Mouse (Mus musculus) adrenal gland, adult 8-10 months (tissue): Measurements from ENCODE around the gene Akap1. TPM values are rescaled to one million over a fixed set of nuclear protein-coding genes. Genes with fewer than 3 reads are reported as not detected.
"Not testable (repeated sequence)": the region's sequence is repeated elsewhere in the genome, so short reads cannot be mapped to it uniquely, and the experiment has no call there.

ENCODE experiments used
- DNase-seq: peaks from one replicate; pipeline ENCODE4 v3.0.0; 2022
- total RNA-seq, 4 experiments: library from RNA; stranded (reverse); gene quantifications; 2 replicates each; pipeline ENCODE4 v1.2.4; 2022

Gene Akap1
- total RNA-seq = 100 to 1,000 TPM; 102 to 124 (median 117) TPM

DNA sequence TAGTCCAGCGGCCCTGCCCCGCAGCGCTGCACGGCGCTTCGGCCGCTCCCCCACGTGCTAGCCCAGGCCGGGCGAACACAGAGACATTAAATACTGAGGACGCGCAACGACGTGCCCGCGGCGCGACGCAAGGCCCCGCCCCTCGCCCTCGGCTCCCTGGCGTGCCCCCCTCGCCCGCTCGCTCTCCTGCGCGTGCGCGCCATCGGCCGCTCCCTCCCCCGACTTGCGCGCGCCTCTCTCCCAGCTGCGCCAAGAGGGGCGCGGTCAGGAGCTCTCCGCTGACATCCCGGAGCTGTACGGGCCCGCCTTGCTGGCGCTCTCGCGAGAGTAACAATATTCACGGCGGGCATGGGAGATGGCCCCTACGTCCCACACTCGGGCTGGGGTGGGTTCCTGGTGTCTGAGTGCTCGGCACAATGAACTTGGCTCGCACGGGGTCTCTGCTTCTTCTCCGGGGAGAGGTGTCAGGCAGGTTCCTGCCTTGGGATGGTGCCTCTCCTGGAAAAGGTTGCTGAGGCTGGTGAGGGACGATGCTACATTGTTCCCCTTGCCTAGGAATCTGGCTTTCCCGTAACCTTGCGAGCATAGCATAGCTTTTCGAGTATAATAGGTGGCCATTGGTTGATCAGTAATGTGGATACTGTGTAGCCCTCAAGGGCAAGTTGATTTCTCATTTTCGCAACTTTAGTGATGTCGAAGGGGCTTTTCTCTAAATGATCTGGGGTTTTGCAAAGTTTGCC is at the start of gene Akap1:
Gene Akap1, minus strand, starts transcription at position 129 of the 740 bp plus-strand sequence.
- DNase-seq = peak; percentile 98

DNA sequence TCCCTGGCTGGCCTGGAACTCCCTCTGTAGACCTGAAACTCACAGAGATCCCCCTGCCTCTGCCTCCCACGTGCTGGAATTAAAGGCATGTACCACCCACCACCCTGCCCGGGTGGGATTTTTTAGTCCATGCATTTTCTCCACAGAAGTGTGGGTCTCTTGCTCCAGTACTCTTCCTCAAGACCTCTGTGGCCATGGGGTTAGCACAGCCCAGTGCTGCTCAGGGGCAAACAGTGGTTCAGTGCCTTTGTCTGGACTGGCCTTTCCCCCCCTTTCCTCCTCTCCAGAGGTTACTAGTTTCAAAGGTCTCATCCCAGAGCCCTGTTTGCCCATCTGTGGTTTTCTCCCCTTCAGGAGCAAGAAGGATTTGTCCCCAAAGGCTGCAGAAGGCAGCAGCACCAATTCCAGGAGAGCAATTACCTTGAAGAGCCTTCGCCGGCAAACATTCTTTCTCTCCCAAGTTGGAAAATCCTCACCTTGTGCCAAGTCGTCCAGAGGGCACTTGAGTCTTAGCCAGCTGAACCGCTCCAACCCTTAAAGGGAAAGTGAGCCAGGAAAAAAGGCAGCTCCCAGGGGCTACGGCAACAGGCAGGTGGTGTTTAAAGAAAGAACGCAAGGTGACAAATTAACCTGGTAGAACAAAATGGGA is 45.1 kb upstream of the Akap1 start:
- peak; percentile 79 for DNase-seq

DNA sequence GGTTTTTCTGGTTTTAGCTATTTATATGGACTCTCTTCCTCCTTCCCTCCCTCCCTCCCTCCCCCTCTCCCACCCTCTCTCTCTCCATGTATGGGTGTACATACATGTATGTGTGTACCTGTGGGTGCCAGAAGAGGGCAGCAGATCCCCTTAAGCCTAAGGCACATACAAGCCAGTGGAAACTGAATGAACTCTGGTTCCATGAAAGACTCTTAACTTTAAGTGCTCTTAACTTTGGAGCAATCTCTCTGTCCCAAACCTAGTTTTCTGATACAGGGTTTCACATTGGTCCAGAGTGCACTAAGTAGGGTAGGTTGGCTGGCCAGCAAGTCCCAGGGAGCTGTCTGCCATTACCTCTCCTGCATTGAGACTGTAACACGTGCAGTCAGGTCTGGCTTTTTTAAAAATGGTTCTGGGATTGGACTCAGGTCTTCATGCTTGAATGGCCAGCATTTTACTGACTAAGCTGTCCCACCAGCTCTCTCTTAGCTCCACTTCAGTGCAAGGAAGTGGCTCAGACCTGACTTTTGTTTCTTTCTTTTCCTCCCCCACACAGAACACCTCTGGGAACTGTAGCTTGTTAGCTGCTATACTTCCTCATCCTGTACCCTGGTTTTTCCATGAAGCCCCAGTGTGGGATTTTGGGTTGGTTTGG is 44.3 kb upstream of the Akap1 start:
- peak; percentile 58 for DNase-seq

DNA sequence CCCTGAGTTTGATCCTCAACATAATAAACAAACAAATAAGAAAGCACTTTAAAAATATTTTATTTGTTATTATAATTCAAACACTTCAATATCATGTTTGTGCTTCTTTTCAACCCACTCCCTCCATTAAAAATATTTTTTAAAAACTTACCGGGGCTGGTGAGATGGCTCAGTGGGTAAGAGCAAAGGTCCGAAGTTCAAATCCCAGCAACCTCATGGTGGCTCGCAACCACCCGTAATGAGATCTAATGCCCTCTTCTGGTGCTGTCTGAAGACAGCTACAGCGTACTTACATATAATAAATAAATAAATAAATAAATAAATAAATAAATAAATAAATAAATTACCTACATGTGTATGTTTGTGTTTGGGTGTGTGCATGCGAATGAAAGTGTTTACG is 43.5 kb upstream of the Akap1 start:
- DNase-seq = no peak

DNA sequence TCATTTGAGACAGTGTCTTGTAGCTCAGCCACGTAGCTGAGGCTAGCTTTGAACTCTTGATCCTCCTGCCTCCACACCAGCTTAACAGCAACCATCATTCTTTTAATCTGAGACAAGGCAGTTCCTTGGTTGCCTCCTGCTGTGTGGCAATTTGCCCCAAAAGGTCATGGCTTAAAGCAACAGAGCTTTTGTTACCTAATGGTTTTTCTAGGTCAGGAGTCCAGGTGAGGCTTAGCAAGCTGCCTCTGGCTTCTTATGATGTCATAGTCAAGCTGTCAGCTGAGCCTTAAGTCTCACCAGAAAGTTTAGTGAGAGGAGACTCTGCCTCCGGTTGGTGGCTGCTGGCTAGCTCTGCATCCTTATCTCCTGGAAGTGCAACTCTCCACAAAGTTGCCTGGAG is 41.2 kb upstream of the Akap1 start:
- no peak for DNase-seq

DNA sequence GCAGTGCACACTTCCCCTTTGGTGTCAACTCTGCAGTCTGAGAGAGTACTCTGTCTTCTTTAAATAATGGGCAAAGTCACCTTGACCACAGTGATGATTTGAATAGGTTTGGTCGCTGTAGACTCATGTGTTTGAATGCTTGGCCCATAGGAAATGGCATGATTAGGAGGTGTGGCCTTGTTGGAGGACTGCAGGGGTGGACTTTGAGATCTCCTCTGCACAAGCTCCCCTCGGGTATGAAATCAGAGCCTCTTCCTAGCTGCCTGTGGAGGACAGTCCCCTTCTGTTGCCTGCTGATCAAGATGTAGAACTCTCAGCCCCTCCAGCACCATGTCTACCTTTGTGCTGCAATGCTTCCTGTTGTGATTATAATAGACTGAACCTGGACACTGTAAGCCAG is 39.7 kb upstream of the Akap1 start:
- no peak for DNase-seq

DNA sequence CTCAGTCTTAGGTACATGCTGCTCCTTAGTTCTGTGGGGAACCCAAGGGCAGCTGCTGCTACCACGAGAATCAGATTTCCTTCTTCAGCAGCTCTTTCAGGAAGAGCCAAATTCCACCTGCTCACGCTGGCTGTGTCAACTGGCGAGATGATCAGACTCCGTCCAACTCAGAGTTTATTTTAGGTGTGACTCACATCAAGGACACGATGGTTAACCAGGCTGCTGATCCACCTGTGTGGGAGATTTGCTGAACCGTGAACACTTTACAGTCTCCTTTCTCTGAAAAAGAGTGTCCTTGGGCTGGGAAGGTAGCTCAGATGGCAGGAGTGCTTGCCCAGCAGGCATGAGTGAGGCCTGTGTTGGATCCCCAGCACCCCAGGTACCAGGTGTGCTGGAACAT is 38.4 kb upstream of the Akap1 start:
- DNase-seq = no peak

DNA sequence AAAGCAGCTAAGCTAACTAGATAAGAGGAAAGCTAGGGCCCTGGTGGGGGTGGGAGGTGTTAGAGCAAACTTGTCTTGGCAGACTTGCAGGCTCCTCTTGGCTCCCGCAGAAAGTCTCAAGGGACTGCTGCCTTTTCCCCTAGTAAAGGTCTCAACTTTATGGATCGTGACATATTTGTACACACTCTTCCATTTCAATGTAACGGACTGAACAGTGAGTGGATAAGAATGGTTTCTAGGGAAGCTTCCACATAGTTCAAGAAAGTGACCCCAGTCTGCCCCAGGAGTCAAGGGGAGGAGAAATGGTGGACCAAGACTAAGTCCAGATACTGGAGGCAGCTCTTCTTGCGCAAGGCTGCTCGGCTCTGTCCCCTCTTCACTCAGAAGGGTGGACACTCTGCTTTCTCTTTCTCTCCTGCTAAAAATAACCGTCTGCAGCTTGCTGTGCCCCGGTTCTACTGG is 37.0 kb upstream of the Akap1 start:
- DNase-seq = no peak

DNA sequence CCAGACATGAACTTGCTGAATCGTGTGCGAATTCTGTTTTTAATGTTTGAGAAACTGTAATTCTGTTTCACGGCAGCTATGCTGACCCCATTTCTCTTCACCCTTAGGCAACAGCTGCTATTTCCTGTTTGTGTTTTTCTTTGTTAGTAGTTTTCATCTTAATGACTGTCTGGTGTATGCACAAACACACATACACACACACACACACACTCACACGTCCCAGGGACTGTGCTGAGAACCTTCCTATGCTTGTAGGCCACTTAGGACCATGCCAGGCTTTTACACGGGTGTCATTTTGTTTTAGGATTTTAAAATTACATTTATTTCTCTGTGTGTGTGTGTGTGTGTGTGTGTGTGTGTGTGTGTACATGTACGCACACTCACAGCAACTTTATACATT is 35.2 kb upstream of the Akap1 start:
- DNase-seq = no peak

DNA sequence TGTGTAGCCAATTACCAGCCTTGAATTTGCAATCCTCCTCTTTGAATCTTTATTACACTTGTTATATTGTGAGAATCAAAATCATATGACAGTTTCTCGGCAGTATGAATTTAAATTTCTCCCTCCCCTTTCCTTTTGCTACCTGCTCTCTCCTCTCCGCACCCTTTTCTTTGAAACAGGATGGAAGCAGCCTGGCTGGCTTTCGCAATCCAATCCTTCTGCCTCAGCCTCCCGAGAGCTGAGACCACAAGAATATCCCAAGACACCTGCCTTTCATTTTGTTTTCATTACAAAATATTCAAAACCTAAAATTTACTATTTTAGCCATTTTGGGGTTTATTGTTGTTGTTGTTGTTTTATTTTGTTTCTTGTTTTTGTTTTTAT is 34.0 kb upstream of the Akap1 start:
- no peak for DNase-seq

DNA sequence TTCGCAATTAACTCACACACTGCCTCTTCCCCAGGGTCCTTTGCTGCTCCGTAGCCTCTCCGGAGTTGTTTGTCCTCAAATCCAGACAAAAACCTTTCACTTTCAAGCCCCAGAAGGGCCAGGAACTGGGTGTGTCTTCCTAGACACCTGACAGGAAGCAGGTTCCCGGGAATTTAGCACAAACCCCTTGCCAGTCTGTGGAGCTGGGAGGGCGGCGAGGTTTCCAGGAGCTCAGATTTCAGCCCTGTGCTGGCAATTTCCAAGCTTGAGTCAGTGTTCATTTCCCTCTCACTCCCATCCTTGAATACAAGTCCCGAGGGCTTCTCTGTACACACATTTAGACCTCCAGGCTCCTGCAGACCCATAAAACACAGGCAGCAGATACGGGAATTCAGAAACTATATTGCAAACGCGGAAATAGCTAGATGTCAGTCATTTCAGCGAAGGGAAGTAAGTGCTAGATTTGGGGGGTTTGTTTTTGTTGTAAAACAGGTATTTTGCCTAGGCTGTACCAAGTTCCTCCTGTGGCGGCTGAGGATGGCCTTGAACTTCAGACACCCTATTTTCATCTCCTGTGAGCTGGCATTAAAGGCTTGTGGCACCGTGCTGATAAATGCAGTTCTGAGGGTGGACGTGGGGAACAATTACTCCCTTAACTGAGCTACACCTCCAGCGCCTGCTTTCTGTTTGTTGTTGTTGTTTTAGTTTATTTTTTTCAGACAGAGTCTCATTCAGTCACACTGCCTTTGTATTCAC is 33.4 kb upstream of the Akap1 start:
- no peak for DNase-seq

DNA sequence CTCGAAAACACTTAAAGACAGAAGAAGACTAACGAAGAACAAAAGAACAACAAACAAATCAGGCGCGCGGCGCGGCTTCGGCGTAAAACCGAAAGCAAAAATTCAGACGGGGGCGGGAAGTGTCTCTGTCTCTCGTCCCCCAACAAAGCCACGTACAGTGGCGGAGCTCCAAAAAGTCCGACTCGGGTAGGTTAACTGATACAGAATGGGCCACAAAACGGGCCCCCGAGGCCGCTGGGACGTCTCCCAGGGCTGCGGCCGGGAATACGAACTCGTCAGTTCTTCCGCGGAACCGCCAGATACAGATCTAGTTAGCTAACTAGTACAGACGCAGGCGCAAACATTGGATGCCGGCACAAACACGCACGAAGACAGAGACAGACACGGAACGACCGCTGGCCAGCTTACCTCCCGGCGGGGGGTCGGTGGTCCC is 31.4 kb upstream of the Akap1 start:
- peak; percentile 46 for DNase-seq

DNA sequence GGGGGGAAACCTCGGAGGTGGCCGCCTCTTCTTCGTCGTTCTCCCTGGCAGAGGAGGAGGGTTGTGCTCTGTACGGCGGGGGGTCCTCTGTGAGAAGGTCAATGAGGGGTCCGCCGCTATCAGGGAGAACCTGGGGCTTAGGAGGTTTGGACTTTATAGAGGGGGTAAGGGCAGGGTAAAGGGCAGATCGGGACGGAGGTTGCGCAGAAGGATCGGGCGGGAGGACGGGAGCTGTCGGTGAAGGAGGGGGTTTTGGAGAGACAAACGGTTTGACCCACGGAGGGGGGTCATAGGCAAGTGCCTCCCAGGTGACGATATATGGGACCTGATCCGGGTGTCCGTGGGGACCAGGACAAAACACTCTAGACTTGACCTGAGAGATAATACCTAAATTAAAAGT is 30.8 kb upstream of the Akap1 start:
- not testable (repeated sequence) for DNase-seq

DNA sequence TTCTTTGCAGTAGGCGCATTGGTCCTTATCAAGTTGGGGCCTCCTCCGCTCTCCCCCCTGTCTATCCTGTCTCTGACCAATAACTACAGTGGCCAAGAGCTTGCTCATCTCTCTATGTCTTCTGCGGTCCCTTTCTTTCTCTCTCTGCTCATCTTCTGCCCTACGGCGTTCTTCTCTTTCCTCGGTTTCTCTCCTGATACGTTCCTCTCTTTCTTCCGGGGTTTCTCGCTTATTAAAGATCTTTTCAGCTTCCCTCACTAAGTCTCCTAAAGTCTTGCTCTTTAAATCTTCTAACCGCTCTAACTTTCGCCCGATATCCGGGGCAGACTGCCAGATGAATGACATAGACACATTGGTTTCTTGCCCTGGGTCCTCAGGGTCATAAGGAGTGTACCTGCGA is 29.9 kb upstream of the Akap1 start:
- DNase-seq = not testable (repeated sequence)

DNA sequence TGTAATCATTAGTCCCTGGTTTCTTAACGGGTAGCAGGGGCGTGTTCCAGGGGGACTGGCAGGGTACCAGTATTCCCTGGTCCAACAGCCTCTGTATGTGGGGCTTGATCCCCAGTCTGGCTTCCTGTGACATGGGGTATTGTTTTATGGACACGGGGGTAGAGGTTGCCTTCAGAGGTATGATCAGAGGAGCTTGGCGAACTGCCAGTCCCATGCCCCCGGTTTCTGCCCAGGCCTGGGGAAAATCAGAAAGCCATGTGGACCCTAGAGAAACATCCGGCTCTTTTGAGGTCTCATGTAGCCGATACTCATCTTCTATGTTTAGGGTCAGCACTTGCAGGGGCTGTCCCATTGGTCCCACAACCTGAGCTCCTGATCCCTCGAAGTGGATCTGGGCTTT is 29.1 kb upstream of the Akap1 start:
- DNase-seq = not testable (repeated sequence)

DNA sequence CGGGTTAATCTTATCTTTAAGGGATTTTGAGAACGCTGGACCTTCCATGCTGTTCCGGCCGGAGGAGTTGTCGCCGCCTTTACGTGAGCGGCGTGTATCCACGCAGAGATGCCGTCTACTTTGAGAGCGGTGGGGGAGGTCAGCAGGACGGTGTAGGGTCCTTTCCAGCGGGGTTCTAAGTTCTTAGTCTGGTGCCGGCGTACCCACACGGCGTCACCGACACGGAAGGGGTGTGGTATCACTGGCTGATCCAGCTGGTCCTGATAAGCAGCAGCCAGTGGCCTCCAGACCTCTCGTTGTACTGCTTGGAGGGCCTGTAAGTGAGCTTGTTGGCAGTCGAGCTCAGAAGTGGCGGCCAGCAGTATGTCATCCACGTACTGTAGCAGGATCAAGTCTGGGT is 28.4 kb upstream of the Akap1 start:
- not testable (repeated sequence) for DNase-seq

DNA sequence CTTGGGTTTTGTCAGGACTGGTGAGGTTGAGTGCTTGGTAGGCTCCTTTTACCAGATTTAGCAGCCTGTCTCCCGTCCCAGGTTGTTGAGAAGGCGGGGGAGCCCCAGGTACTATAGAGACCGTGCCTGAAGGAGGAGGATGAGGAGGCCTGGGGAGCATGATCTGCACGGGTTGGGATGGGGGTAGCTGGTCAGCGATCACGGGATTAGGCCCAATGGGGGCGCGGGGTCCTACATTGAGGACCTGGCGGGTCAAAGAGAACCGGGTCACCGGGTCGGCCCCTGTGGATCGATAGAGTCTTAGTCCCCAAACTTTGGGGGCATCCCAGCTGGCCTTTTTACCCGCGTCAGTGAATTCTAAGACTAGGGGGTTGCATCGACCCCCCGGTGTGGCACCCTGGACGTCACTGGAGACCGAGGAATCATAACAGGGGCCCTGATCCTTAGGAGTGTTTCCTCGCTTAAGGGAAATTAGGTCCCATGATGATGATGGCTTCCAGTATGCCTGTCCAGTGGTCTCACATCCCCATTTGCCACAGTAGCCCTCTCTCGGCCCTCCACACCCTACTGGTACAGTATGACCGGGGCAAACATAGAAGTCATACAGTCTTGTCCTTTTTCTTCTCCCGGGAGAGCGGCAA is 27.7 kb upstream of the Akap1 start:
- peak; percentile 54 for DNase-seq

DNA sequence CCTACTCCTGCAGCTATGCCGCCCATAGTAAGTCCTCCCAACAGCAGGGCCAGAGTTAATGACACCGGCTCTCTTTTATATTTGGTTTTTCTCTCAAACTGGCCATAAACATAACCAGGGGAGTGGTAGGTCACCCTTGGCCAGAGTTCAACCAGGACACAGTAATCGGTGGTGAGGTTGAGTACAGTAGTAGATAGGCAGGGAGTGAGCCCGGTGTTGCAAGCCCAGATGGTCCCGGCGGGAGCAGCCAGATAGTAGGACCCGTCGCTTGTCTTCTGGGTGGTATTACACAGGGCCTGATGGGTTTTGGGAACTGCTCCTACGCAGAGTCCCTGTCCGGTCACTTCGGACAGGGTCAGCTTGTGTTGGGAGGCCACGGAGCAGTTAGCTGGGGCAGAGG is 27.1 kb upstream of the Akap1 start:
- DNase-seq = not testable (repeated sequence)

DNA sequence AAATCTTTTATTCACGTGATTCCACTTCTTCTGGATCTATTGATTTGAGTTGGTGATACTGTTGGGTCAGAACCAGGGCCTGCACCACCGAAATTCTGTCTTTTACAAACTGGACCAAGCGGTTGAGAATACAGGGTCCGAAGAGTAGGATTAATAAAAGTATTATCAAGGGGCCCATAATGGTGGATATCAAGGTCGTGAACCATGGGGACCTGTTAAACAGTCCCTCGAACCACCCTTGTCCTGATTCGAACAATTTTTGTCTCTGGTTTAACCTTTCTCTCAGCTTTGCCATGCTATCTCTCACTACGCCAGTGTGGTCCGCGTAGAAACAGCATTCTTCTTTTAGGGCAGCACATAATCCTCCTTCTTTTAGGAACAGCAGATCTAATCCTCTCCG is 26.5 kb upstream of the Akap1 start:
- not testable (repeated sequence) for DNase-seq

DNA sequence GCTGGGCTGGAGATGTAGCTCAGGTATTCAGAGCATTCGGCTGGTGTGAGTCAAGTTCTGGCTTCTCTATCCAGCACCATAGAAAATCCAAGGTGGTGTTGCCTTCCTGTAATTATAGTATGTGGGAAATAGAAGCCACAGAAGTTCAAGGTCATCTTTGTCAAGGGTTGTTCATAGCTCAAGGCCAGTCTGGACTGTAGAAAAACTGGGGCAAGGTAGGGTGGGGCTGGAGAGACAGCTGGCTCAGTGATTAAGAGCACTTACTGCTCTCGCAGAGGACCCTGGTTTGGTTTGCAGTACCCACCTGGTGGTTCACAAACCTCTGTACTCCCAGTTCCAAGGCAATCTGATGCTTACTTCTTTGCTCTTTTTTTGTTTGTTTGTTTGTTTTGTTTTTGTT is 24.6 kb upstream of the Akap1 start:
- no peak for DNase-seq

DNA sequence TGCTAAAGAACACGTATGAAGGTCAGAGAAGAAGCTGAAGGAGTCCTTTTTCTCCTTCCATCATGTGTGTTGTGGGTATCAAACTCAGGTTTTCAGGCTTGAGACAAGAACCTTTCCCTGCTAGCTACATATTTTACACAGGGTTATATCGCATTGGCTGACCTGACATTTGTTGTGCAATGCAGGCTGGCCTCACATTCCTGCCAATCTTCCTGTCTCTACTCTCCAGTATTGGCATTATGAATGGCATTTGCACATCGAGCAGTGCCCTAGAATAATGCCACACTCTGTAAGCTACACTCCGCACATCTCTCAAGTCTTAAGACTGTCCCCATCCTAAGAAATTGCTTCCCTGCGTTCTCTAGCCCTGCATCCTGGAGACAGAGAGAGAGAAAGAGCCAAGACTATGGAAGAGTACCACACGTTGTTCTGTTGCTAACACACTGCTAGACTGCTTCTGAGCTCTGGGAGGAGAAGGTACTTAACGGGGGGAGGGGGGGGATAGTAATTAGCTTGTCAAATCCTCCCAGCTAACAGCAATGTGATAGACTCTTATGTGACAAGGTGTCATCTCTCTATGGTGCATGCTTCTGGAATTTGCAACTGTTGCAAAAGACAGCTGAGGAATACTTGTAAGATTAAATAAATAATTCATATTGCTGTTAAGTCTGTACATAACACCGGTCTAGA is 20.1 kb upstream of the Akap1 start:
- no peak for DNase-seq

DNA sequence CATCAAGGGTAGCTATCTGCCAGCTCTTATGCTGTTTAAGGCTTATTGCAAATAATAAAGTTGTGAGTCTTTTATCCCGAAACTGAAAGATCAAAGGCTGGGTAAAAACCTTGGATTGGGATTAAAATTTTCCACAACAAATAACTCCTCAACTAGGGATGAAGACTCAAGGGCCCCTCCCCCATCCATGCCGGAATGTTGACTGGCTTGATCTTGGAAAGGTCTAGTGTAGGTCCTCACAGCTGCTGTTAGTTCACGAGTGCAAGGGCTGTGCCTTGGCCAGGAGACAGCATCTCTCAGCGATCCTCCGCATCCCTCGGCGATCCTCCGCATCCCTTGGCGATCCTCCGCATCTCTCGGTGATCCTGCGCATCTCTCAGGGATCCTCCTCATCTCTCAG is 13.6 kb upstream of the Akap1 start:
- DNase-seq = no peak
